Comparison of ENCODE assay signal across 23 mouse cellular contexts in genomic region chr16:25254646-25255045, GRCm38 (mm10). TPM values are rescaled to one million over a fixed set of nuclear protein-coding genes. Genes with fewer than 3 reads are reported as not detected.
DNase-seq lines count a peak whose midpoint lies in the region; ATAC-seq and TF ChIP-seq lines count a peak whose summit lies in the region.
"Had no signal": no experiment of that assay in that cellular context is flagged by ENCODE, and none has a peak within 500 bp of the region (broad histone marks: within the 10 kb centered on the region; RNA-seq: fewer than 3 reads in every experiment).

No protein-coding gene starts in this region.

- H3K36me3 ChIP-seq in forebrain, embryonic 14.5 days (ENCODE audit: control insufficient read depth, insufficient read depth, low read length): no peaks in the 10 kb centered on the region
- no peaks in the 10 kb centered on the region for H3K36me3 ChIP-seq in forebrain, embryonic 11.5 days (ENCODE audit: control insufficient read depth, insufficient read depth, low read length)
- H3K36me3 ChIP-seq in lung, embryonic 14.5 days (ENCODE audit: insufficient read depth): no peaks in the 10 kb centered on the region
- no peaks in the 10 kb centered on the region for H3K36me3 ChIP-seq in neural tube, embryonic 15.5 days
- H3K36me3 ChIP-seq: embryonic facial prominence, embryonic 12.5 days; heart, embryonic 15.5 days; intestine, embryonic 15.5 days; limb, embryonic 12.5 days; liver, embryonic 15.5 days; midbrain, embryonic 13.5 days had no signal

- H3K9ac ChIP-seq in forebrain, embryonic 14.5 days (ENCODE audit: low read length): no peak overlapping the region
- H3K9ac ChIP-seq in forebrain, embryonic 11.5 days (ENCODE audit: low read length): no peak overlapping the region
- H3K9ac ChIP-seq in lung, embryonic 14.5 days: no peak overlapping the region
- no peak overlapping the region for H3K9ac ChIP-seq in neural tube, embryonic 15.5 days (replicated peaks)
- H3K9ac ChIP-seq: embryonic facial prominence, embryonic 12.5 days; heart, embryonic 15.5 days; intestine, embryonic 15.5 days; limb, embryonic 12.5 days; liver, embryonic 15.5 days; midbrain, embryonic 13.5 days had no signal

- peaks cover 3% of the 10 kb centered on the region; the same call in 1 of the 2 replicates for H3K4me1 ChIP-seq in forebrain, embryonic 14.5 days (ENCODE audit: control insufficient read depth, insufficient read depth, low read length)
- H3K4me1 ChIP-seq in forebrain, embryonic 11.5 days (replicated peaks; ENCODE audit: control insufficient read depth, insufficient read depth, low read length): no peaks in the 10 kb centered on the region
- no peaks in the 10 kb centered on the region for H3K4me1 ChIP-seq in lung, embryonic 14.5 days (ENCODE audit: insufficient read depth)
- peaks cover 3% of the 10 kb centered on the region; the same call in 1 of the 2 replicates for H3K4me1 ChIP-seq in neural tube, embryonic 15.5 days
- H3K4me1 ChIP-seq: embryonic facial prominence, embryonic 12.5 days; heart, embryonic 15.5 days; intestine, embryonic 15.5 days; liver, embryonic 15.5 days; megakaryocyte, embryonic 14.5 days; midbrain, embryonic 13.5 days had no signal

- no peak for ATAC-seq in forebrain, embryonic 14.5 days
- no peak for ATAC-seq in forebrain, embryonic 11.5 days (replicated peaks; ENCODE audit: low FRiP score)
- ATAC-seq in lung, embryonic 14.5 days (ENCODE audit: insufficient read depth): no peak
- ATAC-seq in neural tube, embryonic 15.5 days (ENCODE audit: low FRiP score): no peak
- no peak for ATAC-seq in inflammation-experienced regulatory T-cells, adult 6 months
- ATAC-seq: CD4-positive, CD25-positive, alpha-beta regulatory T cell, adult 4 months; intestine, embryonic 15.5 days; midbrain, embryonic 13.5 days had no signal

- no peak for TF ChIP-seq CTCF in lung, embryonic 14.5 days (IDR thresholded peaks at IDR 0.05; ENCODE audit: low read depth)

- DNase-seq in forebrain, embryonic 14.5 days (ENCODE audit: low spot score): peak; percentile 14
- no peak for DNase-seq in forebrain, embryonic 11.5 days (ENCODE audit: low spot score)
- DNase-seq in lung, embryonic 14.5 days: no peak
- DNase-seq in lung, postnatal 36 days: no peak
- DNase-seq in neural tube, embryonic 10.5 days (ENCODE audit: extremely low spot score, low spot score): no peak
- DNase-seq: adrenal gland, postnatal 14 days; embryo, embryonic 11 days; right cerebral cortex, postnatal 25 days; spleen, adult 18-20 months; thymus, postnatal 14 days had no signal

- peak overlapping the region; percentile 29; the same call in 1 of the 2 replicates for H3K27ac ChIP-seq in forebrain, embryonic 14.5 days (ENCODE audit: low read depth, low read length)
- no peak overlapping the region for H3K27ac ChIP-seq in forebrain, embryonic 11.5 days (ENCODE audit: low read depth, low read length)
- peak overlapping the region; percentile 38; the same call in 1 of the 2 replicates for H3K27ac ChIP-seq in lung, embryonic 14.5 days (ENCODE audit: low read depth)
- peak overlapping the region; percentile 33; the same call in 1 of the 2 replicates for H3K27ac ChIP-seq in neural tube, embryonic 15.5 days (replicated peaks)
- H3K27ac ChIP-seq: embryonic facial prominence, embryonic 12.5 days; heart, embryonic 15.5 days; intestine, embryonic 15.5 days; limb, embryonic 12.5 days; liver, embryonic 15.5 days; midbrain, embryonic 13.5 days had no signal

- no peak overlapping the region for H3K4me3 ChIP-seq in forebrain, embryonic 14.5 days (ENCODE audit: low read depth, low read length)
- H3K4me3 ChIP-seq in forebrain, embryonic 11.5 days (ENCODE audit: low read depth, low read length): no peak overlapping the region
- no peak overlapping the region for H3K4me3 ChIP-seq in lung, embryonic 14.5 days (ENCODE audit: low read depth, low read length)
- H3K4me3 ChIP-seq in neural tube, embryonic 15.5 days (replicated peaks): no peak overlapping the region
- H3K4me3 ChIP-seq: embryonic facial prominence, embryonic 12.5 days; heart, embryonic 15.5 days; intestine, embryonic 15.5 days; limb, embryonic 12.5 days; liver, embryonic 15.5 days; megakaryocyte, embryonic 14.5 days; midbrain, embryonic 13.5 days had no signal

- no peaks in the 10 kb centered on the region for H3K9me3 ChIP-seq in forebrain, embryonic 14.5 days (replicated peaks; ENCODE audit: control insufficient read depth, low read length)
- no peaks in the 10 kb centered on the region for H3K9me3 ChIP-seq in forebrain, embryonic 11.5 days (ENCODE audit: control insufficient read depth, low read length)
- H3K9me3 ChIP-seq in lung, embryonic 14.5 days (ENCODE audit: low read depth, low read length): no peaks in the 10 kb centered on the region
- no peaks in the 10 kb centered on the region for H3K9me3 ChIP-seq in neural tube, embryonic 15.5 days (replicated peaks)
- H3K9me3 ChIP-seq: embryonic facial prominence, embryonic 12.5 days; heart, embryonic 15.5 days; intestine, embryonic 15.5 days; limb, embryonic 12.5 days; liver, embryonic 15.5 days; megakaryocyte, embryonic 14.5 days; midbrain, embryonic 13.5 days had no signal

- no peak overlapping the region for H3K4me2 ChIP-seq in forebrain, embryonic 14.5 days (ENCODE audit: low read length)
- H3K4me2 ChIP-seq in forebrain, embryonic 11.5 days (ENCODE audit: low read depth, low read length, severe bottlenecking): no peak overlapping the region
- H3K4me2 ChIP-seq in lung, embryonic 14.5 days: peak overlapping the region; percentile 18; the same call in 1 of the 2 replicates
- no peak overlapping the region for H3K4me2 ChIP-seq in neural tube, embryonic 15.5 days
- H3K4me2 ChIP-seq: embryonic facial prominence, embryonic 12.5 days; heart, embryonic 15.5 days; intestine, embryonic 15.5 days; limb, embryonic 12.5 days; liver, embryonic 15.5 days; midbrain, embryonic 13.5 days had no signal

- no peaks in the 10 kb centered on the region for H3K27me3 ChIP-seq in forebrain, embryonic 14.5 days (replicated peaks; ENCODE audit: control insufficient read depth, insufficient read depth, low read length)
- H3K27me3 ChIP-seq in forebrain, embryonic 11.5 days (ENCODE audit: control insufficient read depth, insufficient read depth, low read length): no peaks in the 10 kb centered on the region
- no peaks in the 10 kb centered on the region for H3K27me3 ChIP-seq in lung, embryonic 14.5 days (ENCODE audit: insufficient read depth, low read length)
- no peaks in the 10 kb centered on the region for H3K27me3 ChIP-seq in neural tube, embryonic 15.5 days (replicated peaks)
- H3K27me3 ChIP-seq: embryonic facial prominence, embryonic 12.5 days; heart, embryonic 15.5 days; intestine, embryonic 15.5 days; limb, embryonic 12.5 days; liver, embryonic 15.5 days; midbrain, embryonic 13.5 days had no signal

- WGBS in forebrain, embryonic 14.5 days: 69% methylated on average over 6 of the region's 6 CpGs
- WGBS in forebrain, embryonic 11.5 days: 88% methylated on average over 6 of the region's 6 CpGs
- 72% methylated on average over 6 of the region's 6 CpGs for WGBS in lung, embryonic 14.5 days
- WGBS in neural tube, embryonic 15.5 days: 61% methylated on average over 6 of the region's 6 CpGs

RNA-seq across cellular contexts. Expression of gene Tprg, which starts 32.0 kb away (rescaled TPM):
- polyA plus RNA-seq in forebrain, embryonic 14.5 days (2014; fragmentation: Nextera tagmentation; extraction: Ambion mirVana): not detected in 2 replicates
- 0.17 TPM in 1 of 2 replicates, not detected in the other for polyA plus RNA-seq in forebrain, embryonic 11.5 days (2014; fragmentation: Nextera tagmentation; extraction: Ambion mirVana)
- 0.23 and 0.28 TPM in 2 replicates for polyA plus RNA-seq in lung, embryonic 14.5 days (2014; fragmentation: Nextera tagmentation; extraction: Ambion mirVana)
- 0.22 TPM in 1 of 2 replicates, not detected in the other for polyA plus RNA-seq in neural tube, embryonic 15.5 days (2015; fragmentation: Nextera tagmentation; extraction: Ambion mirVana)
- polyA plus RNA-seq in inflammation-experienced regulatory T-cells, adult 6 months (2017; shearing (Covaris generic)): under 1 TPM in 1 of 3 experiments, not detected in 2; 0.34 TPM
- polyA plus RNA-seq: CD4-positive, CD25-positive, alpha-beta regulatory T cell, adult 4 months; embryonic facial prominence, embryonic 12.5 days; heart, embryonic 15.5 days; hindbrain, embryonic 11.5 days; intestine, embryonic 15.5 days; kidney, embryonic 16.5 days; limb, embryonic 12.5 days; liver, adult 2 months; liver, embryonic 15.5 days; midbrain, embryonic 13.5 days had no signal
